Mouse (Mus musculus) embryonic stem cell, embryonic (primary cell): ENCODE measurements at regions not wholly inside any gene's neighbourhood (a gene's known extent, or its start where the extent isn't known, plus 50 kb on each side); places are given as distances from the start of the nearest gene placed in this dataset.

Experiments used
- CTCF ChIA-PET, 4 experiments: fragments of 300-600 bp in 2 of 4; fragments of 350-600 bp in 2 of 4; sonication (Branson Sonifier 250); formaldehyde crosslinking; loops; one replicate each; lab custom pipeline; 2022; ENCODE audit warnings: inconsistent platforms in 2 of 4; lab: Charles Lee
- POLR2A ChIA-PET, 4 experiments: fragments of 300-600 bp in 2 of 4; fragments of 350-600 bp in 2 of 4; sonication (Branson Sonifier 250); formaldehyde crosslinking; loops; one replicate each; lab custom pipeline; 2022; ENCODE audit warnings: antibody characterized with exemption in 4 of 4, inconsistent platforms in 1 of 4; lab: Charles Lee

- POLR2A ChIA-PET: interaction anchor here in 3 of 4 experiments (0.8 to 1.6 kb wide), 4 partner anchors 26 to 30 kb away, joined by 3 to 4 read pairs (median 4); no protein-coding TSS in a partner anchor
Measured at GRCm38 (mm10) chr5:74121861-74122630, 53.8 kb upstream of the Usp46 start.

GRCm38 (mm10) chr5:74126015-74126896 is 58.0 kb upstream of the Usp46 start:
- POLR2A ChIA-PET: interaction anchor here (0.5 to 2.6 kb wide), 47 partner anchors 8 to 436 kb away, joined by 3 to 41 read pairs (median 3); no protein-coding TSS in a partner anchor

More at GRCm38 (mm10) chr5:74121861-74122630, 53.8 kb upstream of the Usp46 start:
- CTCF ChIA-PET: no interaction called here

GRCm38 (mm10) chr5:74127518-74127917 is 59.3 kb upstream of the Usp46 start:
- CTCF ChIA-PET: no interaction called here
- POLR2A ChIA-PET: interaction anchor here in 3 of 4 experiments (0.6 to 1.5 kb wide), 4 partner anchors 35 to 625 kb away, joined by 3 to 5 read pairs (median 4); no protein-coding TSS in a partner anchor

More at GRCm38 (mm10) chr5:74126015-74126896, 58.0 kb upstream of the Usp46 start:
- CTCF ChIA-PET: interaction anchor here (0.7 to 2.2 kb wide), 13 partner anchors 9 to 273 kb away, joined by 3 to 10 read pairs (median 3); no protein-coding TSS in a partner anchor

GRCm38 (mm10) chr5:74129636-74130035 is 61.4 kb upstream of the Usp46 start:
- ChIA-PET CTCF (no interaction called here), POLR2A (interaction anchor here in 2 of 4 experiments (0.5 to 1.6 kb wide), 2 partner anchors 37 to 793 kb away, joined by 3 read pairs; no protein-coding TSS in a partner anchor)

GRCm38 (mm10) chr5:74132671-74133070 is 62.4 kb upstream of the Rasl11b start:
- POLR2A ChIA-PET: no interaction called here

GRCm38 (mm10) chr5:74136377-74136776 is 58.7 kb upstream of the Rasl11b start:
- ChIA-PET POLR2A (interaction anchor here in 1 of 4 experiments (1.5 kb wide), 1 partner anchor 43 kb away, joined by 4 read pairs; no protein-coding TSS in a partner anchor), CTCF (no interaction called here)

More at GRCm38 (mm10) chr5:74132671-74133070, 62.4 kb upstream of the Rasl11b start:
- CTCF ChIA-PET: interaction anchor here in 2 of 4 experiments (0.6 to 1.1 kb wide), 2 partner anchors 145 to 224 kb away, joined by 3 read pairs; no protein-coding TSS in a partner anchor

GRCm38 (mm10) chr5:74136868-74137439 is 58.1 kb upstream of the Rasl11b start:
- ChIA-PET POLR2A (interaction anchor here (0.5 to 1.5 kb wide), 6 partner anchors 10 to 59 kb away, joined by 3 to 4 read pairs (median 3); no protein-coding TSS in a partner anchor), CTCF (no interaction called here)

- POLR2A ChIA-PET: no interaction called here
- CTCF ChIA-PET: no interaction called here
Measured at GRCm38 (mm10) chr5:74143994-74144393, 51.1 kb upstream of the Rasl11b start.

- ChIA-PET POLR2A (interaction anchor here in 3 of 4 experiments (0.6 to 1.2 kb wide), 5 partner anchors 11 to 52 kb away, joined by 3 to 4 read pairs (median 3); no protein-coding TSS in a partner anchor), CTCF (interaction anchor here in 1 of 4 experiments (0.6 kb wide), 1 partner anchor 413 kb away, joined by 3 read pairs; no protein-coding TSS in a partner anchor)
Measured at GRCm38 (mm10) chr5:74144765-74145164, 50.3 kb upstream of the Rasl11b start.
